Mouse (Mus musculus) kidney, embryonic 16.5 days (tissue): ENCODE results near the gene Cyth3. TPM values are rescaled to one million over a fixed set of nuclear protein-coding genes. Genes with fewer than 3 reads are reported as not detected.

Experiments used
- ATAC-seq: fragments of 200-750 bp; cut with Nextera tagmentation; 2 replicates; pipeline ENCODE4 v1.8.0; 2017; ENCODE audit warnings: moderate TSS enrichment; ENCODE audit not compliant: low FRiP score, low TSS enrichment
- H3K27ac ChIP-seq: fragments of 300-500 bp; sonication (generic); 2 replicates; pipeline ENCODE4 v1.5.1; 2014; ENCODE audit warnings: low read length
- H3K27me3 ChIP-seq: fragments of 300-500 bp; sonication (generic); 2 replicates; pipeline ENCODE4 v1.6.1; 2014; ENCODE audit warnings: low read length, control low read depth, mixed read lengths; ENCODE audit not compliant: insufficient read depth
- H3K36me3 ChIP-seq: fragments of 300-500 bp; sonication (generic); 2 replicates; pipeline ENCODE4 v1.6.1; 2014; ENCODE audit warnings: low read length, control low read depth, mixed read lengths; ENCODE audit not compliant: insufficient read depth
- H3K4me1 ChIP-seq: fragments of 300-500 bp; sonication (generic); 2 replicates; pipeline ENCODE4 v1.6.1; 2014; ENCODE audit warnings: low read length, control low read depth, mixed read lengths; ENCODE audit not compliant: insufficient read depth
- H3K4me2 ChIP-seq: fragments of 300-500 bp; sonication (generic); replicated peaks from 2 replicates; pipeline ENCODE4 v1.6.1; 2014; ENCODE audit warnings: low read depth, low read length
- H3K4me3 ChIP-seq: fragments of 300-500 bp; sonication (generic); 2 replicates; pipeline ENCODE4 v1.5.1; 2014; ENCODE audit warnings: mild to moderate bottlenecking, low read length
- H3K9ac ChIP-seq: fragments of 300-500 bp; sonication (generic); replicated peaks from 2 replicates; pipeline ENCODE4 v1.6.1; 2014; ENCODE audit warnings: low read length
- H3K9me3 ChIP-seq: fragments of 300-500 bp; sonication (generic); 2 replicates; pipeline ENCODE4 v1.6.1; 2016; ENCODE audit warnings: low read length, control low read depth
- WGBS: fragments of 180-500 bp; shearing (Covaris S2); extraction: QIAGEN DNeasy Blood & Tissue Kit; methylation state at CpG from one replicate; pipeline ENCODE4 v1.1.7; 2014; 5-methylcytosine and 5-hydroxymethylcytosine counted together
- polyA plus RNA-seq: library from polyadenylated mRNA; unstranded; fragments of >200 nt; fragmentation: Nextera tagmentation; extraction: Ambion mirVana; gene quantifications from 2 replicates; pipeline ENCODE4 v1.2.1, GENCODE M21; 2015

Gene Cyth3
- polyA plus RNA-seq, 1 experiment from 2014 or later = 81.3 TPM

DNA sequence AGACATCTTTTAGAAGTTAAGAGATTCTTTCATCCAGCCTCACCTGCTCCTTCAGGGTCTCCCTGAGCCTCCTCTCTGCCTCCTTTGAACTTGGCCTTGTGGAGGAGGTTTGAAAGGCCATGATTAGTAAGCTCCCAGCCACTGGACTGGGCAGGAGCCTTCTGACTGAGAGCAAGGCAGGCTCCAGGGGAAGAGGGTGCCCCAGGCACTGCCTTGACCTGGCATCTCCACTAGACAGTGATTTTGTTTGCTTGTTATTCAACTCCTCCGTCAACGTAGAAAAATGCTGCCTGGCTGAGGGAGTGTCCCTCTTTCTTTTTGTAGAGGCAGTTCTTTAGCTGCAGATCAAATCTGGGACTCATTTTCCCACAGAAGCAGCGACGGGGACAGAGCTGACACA lies 9.0 kb upstream of the Cyth3 start:
- Histone ChIP-seq H3K27me3 (no peaks in the 10 kb centered on the region), H3K4me1 (peaks cover 10% of the 10 kb centered on the region; the same call in 1 of the 2 replicates), H3K4me2 (no peak overlapping the region), H3K36me3 (no peaks in the 10 kb centered on the region), H3K27ac (no peak overlapping the region), H3K9me3 (no peaks in the 10 kb centered on the region), H3K9ac (no peak overlapping the region), H3K4me3 (no peak overlapping the region)
- no peak for ATAC-seq
- WGBS = 49% methylated on average over 4 of the region's 4 CpGs

DNA sequence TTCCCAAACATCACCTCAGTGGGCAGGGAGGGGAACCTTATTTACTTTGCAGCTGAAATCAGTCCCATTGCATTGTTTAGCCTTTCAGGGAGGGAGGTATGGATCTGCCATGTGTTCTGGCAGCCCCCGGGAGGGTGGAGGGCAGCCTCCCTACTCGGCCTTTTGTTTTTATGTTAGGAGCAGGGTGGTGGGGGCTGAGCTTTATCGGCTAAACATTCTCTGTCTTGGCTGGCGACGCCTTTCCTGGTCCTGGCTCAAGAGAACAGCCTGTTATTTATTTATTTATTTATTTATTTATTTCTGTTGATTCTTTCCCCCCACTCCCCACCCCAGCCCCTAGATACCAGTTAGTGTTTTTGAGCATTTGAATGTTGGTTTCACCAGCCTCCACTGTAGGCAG lies 7.7 kb upstream of the Cyth3 start:
- Histone ChIP-seq H3K4me1 (peaks cover 10% of the 10 kb centered on the region), H3K9me3 (no peaks in the 10 kb centered on the region), H3K9ac (no peak overlapping the region), H3K36me3 (no peaks in the 10 kb centered on the region), H3K27me3 (no peaks in the 10 kb centered on the region), H3K4me3 (no peak overlapping the region), H3K4me2 (no peak overlapping the region), H3K27ac (no peak overlapping the region)
- 69% methylated on average over 5 of the region's 5 CpGs for WGBS
- ATAC-seq = no peak

DNA sequence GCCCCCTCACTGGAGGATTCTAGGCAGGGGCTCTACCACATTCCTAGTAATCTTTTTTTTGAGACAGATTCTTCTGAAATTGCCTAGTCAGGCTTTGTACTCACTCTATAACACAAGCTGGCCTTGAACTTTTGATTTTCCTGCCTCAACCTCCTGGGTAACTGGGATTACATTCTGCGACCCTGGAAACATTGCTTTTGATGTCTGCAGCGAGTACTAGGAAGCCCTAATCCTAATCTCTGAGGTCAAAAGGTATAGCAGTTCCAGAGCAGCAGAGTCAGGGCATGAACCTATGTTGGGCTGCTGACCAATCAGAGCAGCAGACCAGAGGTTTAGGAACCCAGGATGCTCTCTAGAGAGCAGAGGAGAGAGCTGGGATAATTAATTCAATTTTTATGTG lies 6.9 kb upstream of the Cyth3 start:
- 92% methylated on average over 2 of the region's 2 CpGs for WGBS

DNA sequence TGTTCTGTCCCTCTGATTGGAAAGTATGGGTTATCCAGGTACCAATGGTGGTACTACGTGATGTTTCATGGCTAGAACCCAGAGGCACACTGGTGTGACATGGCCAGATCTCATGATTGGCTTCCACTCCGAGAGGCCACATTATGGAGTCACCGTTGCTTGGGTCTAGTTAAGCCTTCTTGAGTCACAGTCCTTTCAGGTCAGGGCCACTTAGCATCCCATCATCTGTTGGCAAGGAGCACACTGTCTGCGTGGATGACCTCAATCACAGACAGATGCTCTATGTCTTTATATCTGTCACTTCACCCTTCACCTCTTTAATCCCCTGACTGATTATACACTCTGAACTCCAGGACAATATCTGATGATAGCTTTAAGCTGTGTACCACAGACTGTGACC lies 6.1 kb upstream of the Cyth3 start:
- Histone ChIP-seq H3K27ac (no peak overlapping the region), H3K9ac (no peak overlapping the region), H3K27me3 (no peaks in the 10 kb centered on the region), H3K9me3 (no peaks in the 10 kb centered on the region), H3K4me1 (peaks cover 15% of the 10 kb centered on the region), H3K4me2 (no peak overlapping the region), H3K4me3 (no peak overlapping the region), H3K36me3 (no peaks in the 10 kb centered on the region)
- WGBS = 84% methylated on average over 4 of the region's 4 CpGs
- no peak for ATAC-seq

More for the DNA sequence above, 6.9 kb upstream of the Cyth3 start:
- Histone ChIP-seq H3K9me3 (no peaks in the 10 kb centered on the region), H3K27me3 (no peaks in the 10 kb centered on the region), H3K4me1 (peaks cover 9% of the 10 kb centered on the region), H3K36me3 (no peaks in the 10 kb centered on the region), H3K9ac (no peak overlapping the region), H3K27ac (no peak overlapping the region), H3K4me2 (no peak overlapping the region), H3K4me3 (no peak overlapping the region)
- no peak for ATAC-seq

DNA sequence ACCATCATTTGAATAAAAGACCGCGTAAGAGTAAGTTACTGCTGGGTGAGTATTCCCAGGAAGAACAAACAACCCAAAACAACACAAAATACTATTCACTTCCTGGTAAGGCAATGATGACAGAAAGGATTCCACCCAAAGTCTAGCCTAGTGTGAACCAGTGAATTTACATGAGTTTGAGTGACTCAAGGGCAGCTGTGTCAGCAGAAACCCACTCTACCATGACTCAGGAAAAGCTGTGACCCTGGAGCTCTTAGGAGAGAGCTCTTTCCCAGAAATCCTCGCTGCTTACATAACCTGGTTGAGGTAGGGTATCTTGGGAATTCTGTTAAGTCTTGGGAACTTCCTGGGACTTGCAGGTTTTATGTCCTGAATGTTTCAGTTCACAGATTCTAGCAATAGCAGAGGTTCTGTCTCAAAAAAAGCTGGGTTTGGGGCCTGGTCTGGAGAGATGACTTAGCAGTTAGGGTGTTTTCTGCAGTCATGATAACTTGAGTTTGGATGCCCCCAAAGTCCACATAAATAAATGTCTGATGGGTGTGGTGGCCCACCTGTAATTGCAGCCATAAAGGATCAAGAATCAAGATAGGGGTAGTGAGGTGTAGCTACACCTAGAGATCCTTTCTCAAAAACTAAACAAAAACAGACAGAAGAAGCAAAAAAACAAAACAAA lies 5.5 kb upstream of the Cyth3 start:
- H3K9me3 ChIP-seq = no peaks in the 10 kb centered on the region
- no peak overlapping the region for H3K4me2 ChIP-seq
- no peak for ATAC-seq
- H3K36me3 ChIP-seq = no peaks in the 10 kb centered on the region
- no peak overlapping the region for H3K27ac ChIP-seq
- 85% methylated on average over 3 of the region's 3 CpGs for WGBS
- H3K4me3 ChIP-seq = no peak overlapping the region
- no peak overlapping the region for H3K9ac ChIP-seq
- no peaks in the 10 kb centered on the region for H3K27me3 ChIP-seq
- peaks cover 19% of the 10 kb centered on the region for H3K4me1 ChIP-seq

DNA sequence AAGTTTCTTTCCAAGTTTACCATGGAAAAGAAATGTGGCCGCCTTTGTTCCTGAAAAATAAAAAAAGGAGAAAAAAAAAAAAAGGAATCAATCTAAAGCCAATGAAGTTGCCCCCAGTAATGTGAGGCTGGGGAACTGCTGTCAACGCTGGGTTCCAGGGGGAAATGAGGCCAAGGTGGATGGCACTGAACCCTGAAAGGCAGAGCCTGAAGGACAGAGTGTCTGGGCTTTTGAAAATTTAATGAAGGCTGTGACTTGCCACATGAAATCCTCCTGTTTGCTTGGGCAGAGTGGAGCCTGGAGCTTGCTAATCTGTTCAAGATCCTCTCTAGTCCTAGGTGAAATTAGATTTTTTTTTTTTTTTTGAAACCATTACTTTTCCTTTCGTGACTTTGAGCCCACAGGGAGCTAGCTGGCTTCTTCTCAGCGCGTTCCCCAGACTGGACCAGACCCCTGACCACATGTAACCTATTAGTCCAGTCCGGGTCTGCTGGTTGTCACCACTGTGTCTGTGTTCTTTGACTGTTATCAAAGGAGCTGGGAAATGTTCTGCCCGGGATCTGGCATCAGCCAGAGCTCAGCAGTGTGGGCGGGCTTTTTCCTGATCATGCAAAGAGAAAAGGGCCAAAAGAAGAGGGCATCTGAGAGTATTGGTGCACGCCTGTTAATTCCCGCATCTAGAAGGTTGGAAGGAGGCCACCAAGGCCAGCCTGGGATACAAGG lies 4.6 kb upstream of the Cyth3 start:
- no peak for ATAC-seq
- no peak overlapping the region for H3K9ac ChIP-seq
- no peaks in the 10 kb centered on the region for H3K27me3 ChIP-seq
- H3K4me3 ChIP-seq = no peak overlapping the region
- no peaks in the 10 kb centered on the region for H3K36me3 ChIP-seq
- H3K4me1 ChIP-seq = peaks cover 19% of the 10 kb centered on the region
- no peaks in the 10 kb centered on the region for H3K9me3 ChIP-seq
- 58% methylated on average over 10 of the region's 10 CpGs for WGBS
- H3K27ac ChIP-seq = no peak overlapping the region
- H3K4me2 ChIP-seq = no peak overlapping the region

DNA sequence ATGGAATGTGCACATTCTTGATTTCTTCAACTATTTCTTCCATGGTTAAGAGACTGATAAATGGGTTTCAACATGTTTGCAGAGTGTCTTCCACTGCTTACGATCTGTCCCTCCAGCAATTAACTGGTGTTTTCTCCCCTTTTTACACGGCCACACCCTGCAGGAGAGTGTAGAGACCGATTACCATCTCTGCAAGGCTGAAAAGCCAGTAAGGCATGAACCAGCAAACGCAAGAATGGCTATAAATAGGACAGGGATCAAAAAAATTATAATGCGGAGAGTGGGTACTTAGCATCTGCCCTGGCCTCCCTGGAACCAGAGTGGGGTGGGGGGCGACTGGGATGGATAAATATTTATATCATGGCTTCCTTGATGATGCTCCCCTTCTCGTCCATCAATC lies 3.7 kb upstream of the Cyth3 start:
- Histone ChIP-seq H3K36me3 (no peaks in the 10 kb centered on the region), H3K9me3 (no peaks in the 10 kb centered on the region), H3K4me1 (peaks cover 18% of the 10 kb centered on the region), H3K9ac (no peak overlapping the region), H3K4me2 (no peak overlapping the region), H3K27me3 (no peaks in the 10 kb centered on the region), H3K27ac (no peak overlapping the region), H3K4me3 (no peak overlapping the region)
- ATAC-seq = no peak
- WGBS = 59% methylated on average over 7 of the region's 7 CpGs

DNA sequence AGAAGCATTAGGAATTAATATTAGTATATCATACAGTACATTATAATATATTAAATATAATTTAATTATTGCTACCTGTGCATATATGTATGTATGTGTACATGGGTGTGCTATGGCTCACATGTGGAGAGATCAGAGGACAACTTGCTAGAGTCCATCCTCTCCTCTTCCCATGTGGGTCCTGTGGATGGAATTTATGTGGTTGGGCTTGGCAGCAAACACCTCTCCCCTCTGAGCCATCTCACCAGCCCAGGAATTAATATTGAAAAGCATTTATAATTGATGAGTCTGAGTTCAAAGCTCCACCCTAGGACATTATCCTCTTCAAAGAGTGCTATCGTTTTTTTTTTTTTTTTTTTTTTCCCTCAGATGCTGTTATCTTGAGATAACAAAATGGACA lies 2.1 kb upstream of the Cyth3 start:
- no peaks in the 10 kb centered on the region for H3K9me3 ChIP-seq
- no peaks in the 10 kb centered on the region for H3K27me3 ChIP-seq
- H3K4me1 ChIP-seq = peaks cover 22% of the 10 kb centered on the region
- no peak overlapping the region for H3K9ac ChIP-seq
- H3K4me3 ChIP-seq = no peak overlapping the region
- ATAC-seq = no peak
- H3K36me3 ChIP-seq = no peaks in the 10 kb centered on the region
- 0% methylated on average over 1 of the region's 1 CpGs for WGBS
- H3K27ac ChIP-seq = no peak overlapping the region
- H3K4me2 ChIP-seq = no peak overlapping the region

DNA sequence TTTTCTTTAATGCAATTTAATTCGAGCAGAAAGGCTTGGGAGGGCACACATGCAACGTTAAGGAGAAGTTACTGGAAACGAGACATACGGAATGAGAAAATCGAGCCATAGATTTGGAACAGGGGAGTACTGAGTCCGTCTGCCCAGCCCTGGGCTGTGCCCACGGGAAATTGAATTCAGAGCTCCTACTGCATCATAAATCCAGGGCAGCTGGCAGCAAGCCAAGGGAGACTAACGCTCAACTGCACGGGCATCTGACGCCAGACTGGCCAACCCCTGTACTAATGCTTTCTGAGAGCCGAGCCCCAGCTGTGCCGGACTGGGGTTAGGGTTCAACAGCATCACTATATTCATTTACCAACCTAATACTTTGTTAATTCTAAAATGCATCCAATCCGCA lies 1.3 kb upstream of the Cyth3 start:
- Histone ChIP-seq H3K4me2 (0 out of 2 replicates have a peak overlapping the region, but pooled peaks have one; percentile 16), H3K36me3 (no peaks in the 10 kb centered on the region), H3K9ac (no peak overlapping the region; the same call in 1 of the 2 replicates), H3K27me3 (no peaks in the 10 kb centered on the region), H3K9me3 (no peaks in the 10 kb centered on the region), H3K4me3 (no peak overlapping the region), H3K4me1 (peaks cover 29% of the 10 kb centered on the region), H3K27ac (no peak overlapping the region)
- 10% methylated on average over 13 of the region's 13 CpGs for WGBS
- ATAC-seq = 0 out of 2 replicates have a peak, but pooled peaks have one; percentile 29

DNA sequence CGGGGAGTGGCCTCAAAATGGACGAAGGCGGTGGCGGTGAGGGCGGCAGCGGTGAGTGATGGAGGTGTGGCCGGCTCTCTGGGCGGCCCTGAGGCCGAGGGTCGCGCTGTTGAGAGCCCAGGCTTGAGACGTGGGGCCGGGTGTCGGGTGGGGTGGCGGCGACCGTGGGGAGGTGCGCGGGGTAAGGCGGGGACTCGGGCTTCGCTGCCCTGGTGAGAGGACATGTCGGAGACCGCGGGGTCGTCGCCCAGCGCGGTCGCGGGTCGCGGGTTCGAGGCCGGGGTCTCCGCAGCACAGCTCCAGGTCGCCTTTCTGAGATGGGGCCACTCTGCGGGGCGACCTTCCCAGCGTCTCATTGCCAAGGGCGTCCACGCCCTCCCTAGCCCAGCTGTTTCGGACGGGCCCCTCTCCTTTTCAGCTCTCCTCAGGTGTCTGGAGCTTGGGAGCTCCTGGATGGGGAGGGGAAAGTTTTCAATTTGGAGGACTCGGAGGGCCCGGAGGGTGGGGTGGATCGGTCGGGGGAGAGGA lies 440 bp downstream of the Cyth3 start:
- Histone ChIP-seq H3K36me3 (no peaks in the 10 kb centered on the region), H3K4me1 (peaks cover 41% of the 10 kb centered on the region), H3K9ac (peak overlapping the region; percentile 85), H3K9me3 (no peaks in the 10 kb centered on the region), H3K27ac (peak overlapping the region; percentile 79), H3K4me3 (peak overlapping the region; percentile 75), H3K27me3 (no peaks in the 10 kb centered on the region), H3K4me2 (peak overlapping the region; percentile 64)
- WGBS = under 1% methylated on average over 40 of the region's 48 CpGs
- peak; percentile 73 for ATAC-seq
